Mouse (Mus musculus): ENCODE measurements at regions not wholly inside any gene's neighbourhood (a gene's known extent, or its start where the extent isn't known, plus 50 kb on each side); places are given as distances from the start of the nearest gene placed in this dataset.

DNA sequence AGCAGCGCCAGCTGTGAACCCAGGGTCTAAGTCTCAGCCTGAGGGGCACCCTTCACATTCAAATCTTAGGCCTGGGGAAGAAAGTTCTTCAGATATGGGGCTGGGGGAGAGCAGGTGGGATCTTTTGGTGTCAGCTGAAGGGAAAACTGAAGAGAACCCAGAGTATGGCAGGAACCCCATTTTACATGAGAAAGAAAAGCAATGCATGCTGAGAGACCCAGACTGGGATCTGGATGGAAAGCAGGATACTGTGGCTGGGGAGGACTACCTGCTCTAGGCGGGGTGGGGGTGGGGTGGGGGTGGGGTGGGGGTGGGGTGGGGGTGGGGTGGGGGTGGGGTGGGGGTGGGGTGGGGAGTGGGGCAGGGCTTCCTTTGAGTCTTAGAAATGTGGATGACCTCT is 115.2 kb upstream of the Spon1 start:
- TF ChIP-seq TCF12 (IDR thresholded peaks at IDR 0.05; ENCODE audit: insufficient read depth, poor library complexity, severe bottlenecking), result no peak
- TF ChIP-seq CEBPB (IDR thresholded peaks at IDR 0.05; ENCODE audit: insufficient read depth, poor library complexity, severe bottlenecking), result no peak
- TF ChIP-seq SRF (IDR thresholded peaks at IDR 0.05; ENCODE audit: control insufficient read depth, insufficient read length, low read depth), result no peak
- TF ChIP-seq USF1 (IDR thresholded peaks at IDR 0.05; ENCODE audit: low read depth), result no peak
- TF ChIP-seq MAX (IDR thresholded peaks at IDR 0.05; ENCODE audit: low read depth), result no peak
- TF ChIP-seq POLR2A (IDR thresholded peaks at IDR 0.05; ENCODE audit: insufficient read length, low read depth), result no peak
- TF ChIP-seq MYOD1 (IDR thresholded peaks at IDR 0.05; ENCODE audit: control insufficient read depth in 1 of 3, insufficient read length in 2 of 3, low read depth in 2 of 3), result no peak
